Comparison of ENCODE assay signal across 22 mouse cellular contexts in the genomic region with DNA sequence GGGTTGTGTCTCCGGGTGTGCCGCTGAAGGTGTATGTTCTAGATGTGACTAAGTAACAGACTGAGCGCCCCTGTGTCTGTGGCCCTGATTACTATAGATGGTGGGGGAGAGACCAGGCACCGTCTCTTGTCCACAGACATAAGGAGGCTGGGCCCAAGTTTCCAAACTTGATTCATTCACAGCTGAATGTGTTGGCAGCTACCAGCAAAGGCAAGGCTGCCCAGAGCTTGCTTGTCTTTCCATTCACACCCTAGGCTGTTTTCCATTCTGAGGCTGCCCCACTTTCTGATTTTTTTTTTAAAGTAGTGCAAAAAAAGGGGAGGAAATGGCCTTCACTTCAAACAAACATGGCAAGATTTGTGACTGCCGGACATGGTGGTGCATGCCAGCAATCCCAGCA. TPM values are rescaled to one million over a fixed set of nuclear protein-coding genes. Genes with fewer than 3 reads are reported as not detected.
DNase-seq lines count a peak whose midpoint lies in the region; ATAC-seq and TF ChIP-seq lines count a peak whose summit lies in the region.
"Had no signal": no experiment of that assay in that cellular context is flagged by ENCODE, and none has a peak within 500 bp of the region (broad histone marks: within the 10 kb centered on the region; RNA-seq: fewer than 3 reads in every experiment).

No protein-coding gene starts in this region.

- H3K4me2 ChIP-seq in forebrain, postnatal 0 days (ENCODE audit: low read depth): no peak overlapping the region
- no peak overlapping the region for H3K4me2 ChIP-seq in hindbrain, embryonic 16.5 days (ENCODE audit: low read length)
- H3K4me2 ChIP-seq in hindbrain, embryonic 12.5 days (replicated peaks): no peak overlapping the region
- H3K4me2 ChIP-seq in midbrain, postnatal 0 days (ENCODE audit: low read depth, low read length, poor library complexity, severe bottlenecking): no peak overlapping the region
- H3K4me2 ChIP-seq: hindbrain, embryonic 13.5 days; midbrain, embryonic 13.5 days had no signal

- H3K4me1 ChIP-seq in forebrain, postnatal 0 days (ENCODE audit: insufficient read depth): no peaks in the 10 kb centered on the region
- H3K4me1 ChIP-seq in forebrain, embryonic 10.5 days: peaks cover 16% of the 10 kb centered on the region; the same call in 1 of the 2 replicates
- H3K4me1 ChIP-seq in hindbrain, embryonic 16.5 days (ENCODE audit: control insufficient read depth, insufficient read depth, low read depth, low read length): no peaks in the 10 kb centered on the region; the same call in 1 of the 2 replicates
- H3K4me1 ChIP-seq in hindbrain, embryonic 12.5 days: peaks cover 6% of the 10 kb centered on the region; the same call in 1 of the 2 replicates
- no peaks in the 10 kb centered on the region for H3K4me1 ChIP-seq in midbrain, postnatal 0 days (ENCODE audit: insufficient read depth, low read length)
- H3K4me1 ChIP-seq in midbrain, embryonic 10.5 days: 0 out of 2 replicates have a peak, but pooled peaks cover 4% of the 10 kb centered on the region
- H3K4me1 ChIP-seq in bone marrow, adult 2 months (ENCODE audit: control insufficient read depth, insufficient read depth, low read length): peaks cover 9% of the 10 kb centered on the region
- H3K4me1 ChIP-seq: midbrain, embryonic 13.5 days had no signal

- DNase-seq in forebrain, postnatal 0 days: no peak
- no peak for DNase-seq in forebrain, embryonic 10.5 days (ENCODE audit: extremely low spot score, low spot score)
- peak; percentile 32 for DNase-seq in midbrain, postnatal 0 days (ENCODE audit: low spot score)
- DNase-seq in midbrain, embryonic 10.5 days (ENCODE audit: low spot score): no peak
- no peak for DNase-seq in testis, postnatal 14 days (ENCODE audit: low spot score)
- DNase-seq: adrenal gland, postnatal 25 days; cerebellum, adult 11-12 months; cerebellum, postnatal 25 days; heart, postnatal 10 days; kidney, adult 2 months; lung, adult 18-20 months; lung, postnatal 14 days; thymus, adult 2 months; thymus, postnatal 4 days had no signal

- 82% methylated on average over 5 of the region's 5 CpGs for WGBS in forebrain, postnatal 0 days
- WGBS in forebrain, embryonic 10.5 days: 90% methylated on average over 5 of the region's 5 CpGs
- 93% methylated on average over 5 of the region's 5 CpGs for WGBS in hindbrain, embryonic 16.5 days
- 95% methylated on average over 5 of the region's 5 CpGs for WGBS in hindbrain, embryonic 12.5 days
- 86% methylated on average over 5 of the region's 5 CpGs for WGBS in midbrain, postnatal 0 days
- 96% methylated on average over 5 of the region's 5 CpGs for whole genome bisulfite sequencing in midbrain, embryonic 10.5 days
- WGBS in bone marrow, adult 2 months: 75% methylated on average over 5 of the region's 5 CpGs

- TF ChIP-seq CTCF in forebrain, postnatal 0 days (IDR thresholded peaks at IDR 0.05; ENCODE audit: low read depth): no peak
- TF ChIP-seq CTCF in midbrain, postnatal 0 days (IDR thresholded peaks at IDR 0.05): no peak
- TF ChIP-seq CTCF in bone marrow, adult 2 months (IDR thresholded peaks at IDR 0.05; ENCODE audit: control insufficient read depth, insufficient read depth, low read length): no peak

- H3K9ac ChIP-seq in forebrain, postnatal 0 days: no peak overlapping the region
- no peak overlapping the region for H3K9ac ChIP-seq in hindbrain, embryonic 16.5 days (ENCODE audit: low read depth, low read length)
- H3K9ac ChIP-seq in hindbrain, embryonic 12.5 days: no peak overlapping the region
- H3K9ac ChIP-seq in midbrain, postnatal 0 days (replicated peaks; ENCODE audit: low read length, poor library complexity, severe bottlenecking): no peak overlapping the region
- H3K9ac ChIP-seq: hindbrain, embryonic 13.5 days; midbrain, embryonic 13.5 days had no signal

- H3K4me3 ChIP-seq in forebrain, postnatal 0 days (ENCODE audit: low read depth, low read length): no peak overlapping the region
- H3K4me3 ChIP-seq in forebrain, embryonic 10.5 days: no peak overlapping the region
- H3K4me3 ChIP-seq in hindbrain, embryonic 16.5 days (ENCODE audit: low read length): no peak overlapping the region
- no peak overlapping the region for H3K4me3 ChIP-seq in hindbrain, embryonic 12.5 days
- no peak overlapping the region for H3K4me3 ChIP-seq in midbrain, postnatal 0 days (ENCODE audit: low read depth, low read length)
- H3K4me3 ChIP-seq in midbrain, embryonic 10.5 days: no peak overlapping the region
- no peak overlapping the region for H3K4me3 ChIP-seq in bone marrow, adult 2 months (replicated peaks; ENCODE audit: control insufficient read depth, low read depth, low read length)
- H3K4me3 ChIP-seq: heart, embryonic 10.5 days; hindbrain, embryonic 13.5 days; midbrain, embryonic 13.5 days had no signal

- no peaks in the 10 kb centered on the region for H3K27me3 ChIP-seq in forebrain, postnatal 0 days (ENCODE audit: insufficient read depth, low read length)
- no peaks in the 10 kb centered on the region for H3K27me3 ChIP-seq in forebrain, embryonic 10.5 days (ENCODE audit: poor library complexity, severe bottlenecking)
- H3K27me3 ChIP-seq in hindbrain, embryonic 16.5 days (replicated peaks; ENCODE audit: control insufficient read depth, insufficient read depth, low read length): no peaks in the 10 kb centered on the region
- H3K27me3 ChIP-seq in hindbrain, embryonic 12.5 days: no peaks in the 10 kb centered on the region
- H3K27me3 ChIP-seq in midbrain, postnatal 0 days (ENCODE audit: insufficient read depth, low read length): no peaks in the 10 kb centered on the region
- H3K27me3 ChIP-seq in midbrain, embryonic 10.5 days (ENCODE audit: low read depth, poor library complexity, severe bottlenecking): no peaks in the 10 kb centered on the region
- H3K27me3 ChIP-seq: hindbrain, embryonic 13.5 days; midbrain, embryonic 13.5 days had no signal

- peak; percentile 54; the same call in 1 of the 2 replicates for ATAC-seq in forebrain, postnatal 0 days
- peak; percentile 63; the same call in 1 of the 2 replicates for ATAC-seq in hindbrain, embryonic 16.5 days
- ATAC-seq in hindbrain, embryonic 12.5 days (ENCODE audit: low FRiP score): no peak
- no peak for ATAC-seq in midbrain, postnatal 0 days (ENCODE audit: low FRiP score)
- ATAC-seq: forebrain, embryonic 14.5 days; midbrain, embryonic 13.5 days had no signal

- H3K27ac ChIP-seq in forebrain, postnatal 0 days (ENCODE audit: low read depth, low read length): no peak overlapping the region
- no peak overlapping the region for H3K27ac ChIP-seq in forebrain, embryonic 10.5 days
- no peak overlapping the region for H3K27ac ChIP-seq in hindbrain, embryonic 16.5 days (ENCODE audit: low read depth, low read length)
- H3K27ac ChIP-seq in hindbrain, embryonic 12.5 days: no peak overlapping the region
- H3K27ac ChIP-seq in midbrain, postnatal 0 days (ENCODE audit: low read depth, low read length): no peak overlapping the region
- no peak overlapping the region for H3K27ac ChIP-seq in midbrain, embryonic 10.5 days (replicated peaks)
- H3K27ac ChIP-seq in bone marrow, adult 2 months (ENCODE audit: control insufficient read depth, insufficient read depth, low read depth, low read length, poor library complexity): peak overlapping the region; percentile 61
- H3K27ac ChIP-seq: heart, embryonic 10.5 days; hindbrain, embryonic 13.5 days; kidney, postnatal 0 days; midbrain, embryonic 13.5 days had no signal

- H3K9me3 ChIP-seq in forebrain, postnatal 0 days (ENCODE audit: low read length): no peaks in the 10 kb centered on the region
- no peaks in the 10 kb centered on the region for H3K9me3 ChIP-seq in forebrain, embryonic 10.5 days
- no peaks in the 10 kb centered on the region for H3K9me3 ChIP-seq in hindbrain, embryonic 16.5 days (ENCODE audit: control insufficient read depth, low read length)
- no peaks in the 10 kb centered on the region for H3K9me3 ChIP-seq in hindbrain, embryonic 12.5 days (replicated peaks)
- H3K9me3 ChIP-seq in midbrain, postnatal 0 days (ENCODE audit: low read length): no peaks in the 10 kb centered on the region
- no peaks in the 10 kb centered on the region for H3K9me3 ChIP-seq in midbrain, embryonic 10.5 days (replicated peaks)
- H3K9me3 ChIP-seq: heart, embryonic 10.5 days; hindbrain, embryonic 13.5 days; midbrain, embryonic 13.5 days had no signal

- TF ChIP-seq POLR2A in bone marrow, adult 2 months (IDR thresholded peaks at IDR 0.05; ENCODE audit: borderline replicate concordance, control insufficient read depth, low read depth, low read length): no peak

- no peaks in the 10 kb centered on the region for H3K36me3 ChIP-seq in forebrain, postnatal 0 days (ENCODE audit: insufficient read depth)
- no peaks in the 10 kb centered on the region for H3K36me3 ChIP-seq in forebrain, embryonic 10.5 days (replicated peaks)
- no peaks in the 10 kb centered on the region for H3K36me3 ChIP-seq in hindbrain, embryonic 16.5 days (ENCODE audit: control insufficient read depth, insufficient read depth, low read length)
- H3K36me3 ChIP-seq in hindbrain, embryonic 12.5 days: no peaks in the 10 kb centered on the region
- H3K36me3 ChIP-seq in midbrain, postnatal 0 days (ENCODE audit: insufficient read depth, low read length): no peaks in the 10 kb centered on the region
- H3K36me3 ChIP-seq in midbrain, embryonic 10.5 days: no peaks in the 10 kb centered on the region
- H3K36me3 ChIP-seq: heart, embryonic 10.5 days; hindbrain, embryonic 13.5 days; midbrain, embryonic 13.5 days had no signal

RNA-seq across cellular contexts. Expression of a gene that starts 35.6 kb away (rescaled TPM):
- 43.5 and 48.2 TPM in 2 replicates for total RNA-seq in forebrain, postnatal 0 days (2014; rRNA removed)
- polyA plus RNA-seq in forebrain, postnatal 0 days (2015; fragmentation: Nextera tagmentation; extraction: Ambion mirVana): 61.9 and 75.8 TPM in 2 replicates
- polyA plus RNA-seq in forebrain, embryonic 10.5 days (2016; fragmentation: Nextera tagmentation; extraction: Ambion mirVana): 34.3 and 36.1 TPM in 2 replicates
- polyA plus RNA-seq in hindbrain, embryonic 16.5 days (2015; fragmentation: Nextera tagmentation; extraction: Ambion mirVana): 62.3 and 64.3 TPM in 2 replicates
- polyA plus RNA-seq in hindbrain, embryonic 12.5 days (2016; fragmentation: Nextera tagmentation; extraction: Ambion mirVana): 42.8 and 49.1 TPM in 2 replicates
- 40.8 and 51.4 TPM in 2 replicates for total RNA-seq in midbrain, postnatal 0 days (2014; rRNA removed)
- polyA plus RNA-seq in midbrain, postnatal 0 days (2015; fragmentation: Nextera tagmentation; extraction: Ambion mirVana): 74.6 and 77.3 TPM in 2 replicates
- polyA plus RNA-seq in midbrain, embryonic 10.5 days (2016; fragmentation: Nextera tagmentation; extraction: Ambion mirVana): 39.0 and 43.8 TPM in 2 replicates
- polyA plus RNA-seq in bone marrow, adult 2 months (2011; ENCODE audit: insufficient read depth, insufficient read length, low replicate concordance, missing spikeins): 51.8 and 91.0 TPM in 2 replicates

Comparison
In these comparisons a context has a peak if more than half of its experiments do, and no peak if none do; other contexts are left out.
1. ATAC-seq: peak in forebrain, postnatal 0 days (single experiment) and hindbrain, embryonic 16.5 days (single experiment); none in hindbrain, embryonic 12.5 days (single experiment) and midbrain, postnatal 0 days (single experiment).